Mouse (Mus musculus): ENCODE measurements around the gene Krt80.

The Krt80 gene

DNA sequence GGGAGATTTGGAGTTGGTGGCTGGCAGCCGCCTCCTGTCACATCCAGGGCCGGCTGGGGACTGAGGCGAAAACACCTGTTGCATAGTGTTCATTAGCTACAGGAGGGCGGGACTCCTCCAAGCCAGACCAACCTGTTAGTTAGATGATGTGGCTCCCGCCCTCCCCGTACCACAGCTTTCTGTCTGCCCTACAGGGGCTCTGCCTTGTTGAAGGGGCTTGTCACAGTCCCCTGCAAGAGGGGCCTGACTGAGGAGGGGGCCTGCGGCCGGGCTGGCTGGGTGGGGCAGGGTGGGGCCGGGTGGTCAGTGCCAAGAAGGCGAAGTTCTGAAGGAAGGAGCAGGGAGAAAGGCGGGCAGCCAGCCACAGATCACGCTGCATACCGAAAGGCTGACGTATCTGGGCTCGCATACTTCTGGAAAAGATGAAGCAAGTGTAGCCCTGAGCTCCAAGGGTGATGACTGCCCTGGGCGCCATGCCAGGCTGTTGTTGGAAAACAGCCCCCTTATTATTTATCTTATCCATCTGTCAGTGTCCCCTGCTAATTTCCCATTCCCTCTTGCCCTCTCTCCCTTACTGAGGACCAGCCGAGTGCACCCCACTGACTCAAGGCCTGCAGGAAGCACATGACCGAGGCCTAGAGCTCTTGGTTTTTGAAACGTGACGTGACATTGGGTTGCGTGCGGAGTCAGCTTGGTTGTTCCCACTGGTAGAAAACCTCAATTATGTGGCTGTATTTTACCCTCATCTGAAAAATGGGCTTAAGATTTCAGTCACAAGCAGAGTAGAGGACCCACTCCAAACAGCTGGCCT, at the start of gene Krt80:
Gene Krt80, minus strand, starts transcription at position 62 of the 811 bp plus-strand sequence.
- peak; percentile 47 to 63 for DNase-seq

GRCm38 (mm10) chr15:101418950-101419349, 49.0 kb upstream of the Krt80 start:
- DNase-seq, result no peak

GRCm38 (mm10) chr15:101414807-101415565, 45.0 kb upstream of the Krt80 start:
- DNase-seq, result peak in 1 of 2 experiments; percentile 19

GRCm38 (mm10) chr15:101413916-101414635, 44.1 kb upstream of the Krt80 start:
- no peak for DNase-seq

DNA sequence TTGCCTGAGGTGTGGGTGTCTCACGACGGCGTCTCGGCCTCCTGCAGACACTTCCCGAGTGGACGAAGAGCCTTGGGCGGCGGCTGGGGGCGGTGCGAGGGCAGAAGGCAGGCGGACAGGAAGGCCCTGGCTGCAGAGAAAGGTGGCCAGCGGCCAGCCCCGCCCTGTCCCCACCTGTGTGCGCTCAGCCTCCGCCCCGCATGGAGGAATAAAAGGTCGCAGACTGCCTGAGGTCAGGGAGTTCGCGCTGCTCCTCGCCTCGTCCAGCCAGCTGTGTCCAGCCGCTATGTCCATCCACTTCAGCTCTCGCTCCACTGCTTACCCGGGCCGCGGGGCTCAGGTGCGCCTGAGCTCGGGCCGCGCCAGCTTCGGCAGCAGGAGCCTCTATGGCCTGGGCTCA, 42.2 kb upstream of the Krt80 start:
- DNase-seq, result peak; percentile 20 to 33

- DNase-seq, result no peak
Measured at GRCm38 (mm10) chr15:101410775-101411174, 40.8 kb upstream of the Krt80 start, which contains the start of gene Krt7. Gene Krt7 (plus strand): TSS chr15:101411043.

GRCm38 (mm10) chr15:101398269-101398668, 28.3 kb upstream of the Krt80 start:
- no peak for DNase-seq

DNA sequence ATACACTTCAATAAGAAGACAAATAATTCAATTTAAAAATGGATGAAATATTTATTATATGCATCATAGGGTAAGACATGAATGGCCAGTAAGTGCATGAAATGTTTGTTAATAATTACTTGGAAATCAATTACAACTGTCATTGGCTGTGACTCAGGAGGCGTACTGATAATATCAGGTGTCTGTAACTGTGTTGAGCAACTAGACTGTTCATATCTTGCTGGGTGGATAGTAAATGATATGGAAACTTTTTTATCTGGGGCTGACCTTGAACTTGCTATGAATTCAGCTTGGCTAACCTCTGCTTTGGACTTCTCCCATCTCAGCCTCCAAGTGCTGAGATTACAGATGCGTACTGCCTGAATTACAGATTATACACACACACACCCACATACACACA, 27.7 kb upstream of the Krt80 start:
- no peak for DNase-seq

DNA sequence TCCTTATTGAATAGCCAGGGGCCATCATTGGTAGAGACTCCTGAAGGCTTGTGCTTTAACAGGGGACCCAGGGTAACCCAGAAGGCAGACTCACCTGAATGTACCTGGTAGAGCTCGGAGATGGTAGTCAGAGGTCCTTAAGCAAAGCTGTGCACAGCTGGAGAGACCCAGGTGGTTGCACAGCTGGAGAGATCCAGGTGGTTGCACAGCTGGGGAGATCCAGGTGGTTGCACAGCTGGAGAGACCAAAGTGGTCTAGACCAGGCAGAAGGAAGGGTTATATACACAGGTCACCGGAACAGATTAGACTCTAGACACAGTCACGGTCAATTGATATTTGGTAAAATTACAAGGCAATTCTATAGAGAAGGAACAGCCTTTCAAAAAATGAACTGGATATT, 27.0 kb upstream of the Krt80 start:
- no peak for DNase-seq

DNA sequence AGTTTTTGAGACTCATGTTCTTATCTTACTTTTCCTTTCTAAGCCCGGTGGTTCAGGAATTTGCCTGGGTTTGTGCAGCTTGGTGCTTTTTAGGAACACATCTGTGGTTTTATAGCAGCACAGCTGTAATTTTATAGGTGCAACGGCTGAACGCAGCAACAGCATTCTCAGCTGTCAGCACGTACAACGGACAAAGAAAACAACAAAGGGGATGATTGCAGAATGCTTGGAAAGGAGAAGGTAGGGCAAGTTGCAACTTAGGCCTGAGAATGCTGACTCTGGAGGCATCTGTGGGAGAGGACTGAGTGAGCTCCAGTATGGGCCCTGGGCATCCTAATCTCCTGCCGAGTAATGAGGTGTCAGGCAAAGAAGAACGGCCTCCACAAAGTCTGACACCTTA, 26.5 kb upstream of the Krt80 start:
- DNase-seq, result no peak

- peak; percentile 48 to 55 for DNase-seq
Measured at GRCm38 (mm10) chr15:101394908-101395307, 24.9 kb upstream of the Krt80 start.

- no peak for DNase-seq
Measured at GRCm38 (mm10) chr15:101392251-101392650, 22.3 kb upstream of the Krt80 start.

DNA sequence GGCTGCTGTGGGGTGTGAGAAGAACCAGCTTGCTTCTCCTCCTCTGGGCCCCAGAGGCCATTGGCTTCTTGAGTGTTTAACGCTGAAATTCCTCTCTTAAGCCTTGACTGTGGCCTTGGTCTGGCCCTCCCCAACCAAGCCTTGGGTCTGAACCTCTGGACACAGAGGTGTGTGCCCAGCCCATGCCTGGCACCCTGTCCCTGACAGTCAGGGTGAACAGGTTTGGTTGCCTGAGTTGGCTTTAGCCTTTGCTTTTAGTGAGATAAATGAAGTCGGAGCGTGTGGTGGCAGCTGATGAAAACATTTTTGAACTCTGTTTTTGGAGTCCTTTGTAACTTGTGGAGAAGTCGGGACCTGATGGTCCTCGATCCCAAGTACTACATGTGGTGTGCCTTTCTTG, 20.2 kb upstream of the Krt80 start:
- no peak for DNase-seq

DNA sequence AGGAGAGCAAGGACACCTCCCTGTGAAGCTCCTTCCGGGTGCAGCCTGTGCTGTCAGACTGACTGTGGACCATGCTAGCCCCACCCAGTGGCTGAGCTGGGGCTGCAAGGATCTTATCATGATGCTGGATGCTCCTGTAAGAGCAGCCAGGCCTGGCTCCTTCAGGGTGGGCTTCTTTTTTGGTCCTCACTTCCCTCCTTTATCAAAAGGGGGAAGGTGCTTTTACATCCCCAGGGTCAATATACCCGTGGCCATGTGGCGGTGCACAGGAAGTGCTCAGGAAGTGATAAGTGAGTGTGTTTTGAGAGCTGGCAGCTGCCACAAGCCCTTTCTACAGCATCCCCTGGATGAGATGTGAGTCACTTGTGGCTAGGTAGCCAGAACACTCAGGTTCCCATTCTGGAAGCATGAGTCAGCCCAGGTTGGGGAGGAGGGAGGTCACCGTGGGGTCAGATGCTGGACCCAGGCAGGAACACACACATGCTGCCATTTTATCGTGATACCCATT, 18.1 kb upstream of the Krt80 start:
- DNase-seq, result peak in 1 of 2 experiments; percentile 37

GRCm38 (mm10) chr15:101387176-101387575, 17.2 kb upstream of the Krt80 start:
- peak in 1 of 2 experiments; percentile 42 for DNase-seq

DNA sequence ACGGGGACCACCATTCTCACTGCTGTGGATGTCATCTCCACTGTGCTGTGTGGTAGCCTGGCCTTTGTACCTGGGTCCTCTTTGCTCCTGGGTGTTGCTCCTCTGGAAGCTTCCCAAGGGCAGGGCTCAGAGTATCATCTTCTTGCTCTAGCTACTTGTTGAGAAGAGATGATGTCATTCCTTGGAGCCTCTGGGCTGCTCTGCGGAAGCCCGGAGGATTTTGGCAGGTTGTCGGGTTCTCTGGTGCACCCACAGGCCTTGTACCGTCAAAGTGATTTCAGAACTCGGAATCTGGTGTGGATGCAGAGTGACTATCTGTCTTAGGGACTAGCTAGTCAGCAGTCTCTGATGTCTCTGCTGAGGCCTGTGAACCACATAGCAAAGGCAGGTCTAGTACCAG, 15.1 kb upstream of the Krt80 start:
- peak; percentile 44 for DNase-seq

- no peak for DNase-seq
Measured at GRCm38 (mm10) chr15:101384610-101385009, 14.6 kb upstream of the Krt80 start.

GRCm38 (mm10) chr15:101382811-101383210, 12.8 kb upstream of the Krt80 start:
- DNase-seq, result peak; percentile 83 to 90

GRCm38 (mm10) chr15:101381758-101382157, 11.8 kb upstream of the Krt80 start:
- peak; percentile 47 to 52 for DNase-seq

DNA sequence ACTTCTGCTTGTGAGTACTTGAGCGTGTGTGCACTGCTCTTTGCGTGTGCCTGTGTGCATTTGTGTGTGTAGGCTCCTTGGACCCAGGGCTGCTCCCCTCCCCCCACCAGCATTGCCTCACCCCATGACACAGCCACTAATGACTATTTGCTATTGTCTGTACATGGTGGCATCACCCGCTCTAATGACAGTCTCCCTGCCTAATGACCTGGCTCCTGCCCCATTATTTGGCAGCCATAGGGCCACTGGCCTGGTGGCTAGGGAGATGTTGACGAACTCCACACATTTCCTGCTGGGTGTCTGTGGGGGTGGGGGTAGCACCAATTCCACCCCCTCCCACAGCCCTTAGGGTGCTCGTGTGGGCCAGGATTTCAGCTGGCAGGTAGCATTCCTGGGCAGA, 8.7 kb upstream of the Krt80 start:
- DNase-seq, result peak in 1 of 2 experiments; percentile 28

GRCm38 (mm10) chr15:101376776-101377061, 6.8 kb upstream of the Krt80 start:
- DNase-seq, result no peak

DNA sequence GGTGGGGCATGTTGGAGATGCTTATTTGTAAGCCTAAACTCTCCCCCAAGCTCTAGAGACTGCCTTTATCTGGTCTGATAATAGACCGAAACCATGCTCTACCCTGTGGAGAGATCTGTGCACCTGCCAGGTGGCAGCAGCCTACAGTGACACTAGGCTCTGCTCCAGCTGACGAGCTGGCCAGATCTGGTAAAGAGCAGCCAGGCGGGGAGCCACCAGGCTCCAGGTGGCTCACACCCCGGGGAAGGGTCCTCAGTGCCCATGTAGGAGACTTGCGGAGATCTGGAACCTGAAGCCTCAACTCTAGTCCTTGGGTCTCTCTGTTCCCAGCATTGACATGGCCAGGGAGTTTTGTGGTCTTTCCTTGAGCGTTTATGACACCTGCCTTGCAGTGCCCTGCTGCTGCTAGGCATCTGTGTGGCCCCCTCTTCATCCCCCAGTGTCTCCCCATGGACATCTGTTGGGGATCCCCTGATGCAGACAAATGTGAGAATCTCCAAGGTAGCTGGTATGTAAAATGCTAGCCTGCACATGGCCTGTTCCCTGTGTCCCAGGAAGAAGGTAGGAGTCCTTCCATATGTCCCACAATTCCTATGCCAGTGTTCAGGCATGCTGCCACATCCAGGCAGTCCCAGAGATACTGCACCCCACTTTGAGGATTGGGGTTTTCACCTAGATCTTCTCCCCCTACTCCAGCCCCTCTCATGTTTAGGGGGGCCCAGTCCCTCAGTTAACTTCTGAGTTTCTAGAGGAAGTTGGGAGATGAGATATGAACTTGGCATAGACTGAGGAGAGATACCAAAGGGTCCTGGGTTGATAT, 6.2 kb upstream of the Krt80 start:
- DNase-seq, result peak; percentile 60 to 71

All from cerebellum, postnatal 10 days (tissue).